Mouse (Mus musculus): ENCODE data around the gene Lcn2. TPM values are rescaled to one million over a fixed set of nuclear protein-coding genes. Genes with fewer than 3 reads are reported as not detected.

Lcn2 gene
- polyA plus RNA-seq (2015; fragmentation: Nextera tagmentation; extraction: Ambion mirVana): 1.8 and 5.6 TPM in 2 replicates

GRCm38 (mm10) chr2:32387706-32388490 lies at the start of gene Lcn2:
Lcn2 (minus strand) TSS chr2:32388252.
- WGBS: 50% methylated on average over 5 of the region's 5 CpGs

GRCm38 (mm10) chr2:32437612-32438166 lies 49.6 kb upstream of the Lcn2 start:
- H3K4me3 ChIP-seq (ENCODE audit: low read length): no peak overlapping the region
- no peak overlapping the region for H3K4me2 ChIP-seq (ENCODE audit: low read depth, low read length)
- 60% methylated on average over 2 of the region's 2 CpGs for WGBS
- no peaks in the 10 kb centered on the region for H3K27me3 ChIP-seq (ENCODE audit: control insufficient read depth, insufficient read depth, low read depth, low read length)
- peak overlapping the region; percentile 5 for H3K9ac ChIP-seq (ENCODE audit: low read length)
- H3K4me1 ChIP-seq (replicated peaks; ENCODE audit: control insufficient read depth, insufficient read depth, low read length): peaks cover 31% of the 10 kb centered on the region
- no peak for ATAC-seq (ENCODE audit: low read depth)
- peak overlapping the region; percentile 76 for H3K27ac ChIP-seq (ENCODE audit: low read length)
- no peaks in the 10 kb centered on the region for H3K9me3 ChIP-seq (ENCODE audit: control insufficient read depth, low read length)
- H3K36me3 ChIP-seq (ENCODE audit: control insufficient read depth, insufficient read depth, low read length): no peaks in the 10 kb centered on the region

More at GRCm38 (mm10) chr2:32387706-32388490, at the start of gene Lcn2:
- Histone ChIP-seq H3K9me3 (ENCODE audit: control insufficient read depth, low read length) (no peaks in the 10 kb centered on the region), H3K9ac (ENCODE audit: low read length) (0 out of 2 replicates have a peak within 1 kb of the TSS, but pooled peaks have one; percentile 20), H3K27me3 (ENCODE audit: control insufficient read depth, insufficient read depth, low read depth, low read length) (peaks cover 3% of the 10 kb centered on the region; the same call in 1 of the 2 replicates), H3K36me3 (ENCODE audit: control insufficient read depth, insufficient read depth, low read length) (no peaks in the 10 kb centered on the region), H3K4me3 (ENCODE audit: low read length) (no peak within 1 kb of the TSS), H3K4me2 (ENCODE audit: low read depth, low read length) (no peak within 1 kb of the TSS), H3K27ac (ENCODE audit: low read length) (no peak within 1 kb of the TSS), H3K4me1 (replicated peaks; ENCODE audit: control insufficient read depth, insufficient read depth, low read length) (no peaks in the 10 kb centered on the region)
- ATAC-seq (ENCODE audit: low read depth): no peak; the same call in 1 of the 2 replicates

- Histone ChIP-seq H3K4me1 (replicated peaks; ENCODE audit: control insufficient read depth, insufficient read depth, low read length) (peaks cover 31% of the 10 kb centered on the region), H3K27ac (ENCODE audit: low read length) (peak overlapping the region; percentile 76), H3K9ac (ENCODE audit: low read length) (no peak overlapping the region), H3K9me3 (ENCODE audit: control insufficient read depth, low read length) (no peaks in the 10 kb centered on the region), H3K36me3 (ENCODE audit: control insufficient read depth, insufficient read depth, low read length) (no peaks in the 10 kb centered on the region), H3K27me3 (ENCODE audit: control insufficient read depth, insufficient read depth, low read depth, low read length) (no peaks in the 10 kb centered on the region), H3K4me3 (ENCODE audit: low read length) (no peak overlapping the region), H3K4me2 (ENCODE audit: low read depth, low read length) (no peak overlapping the region; the same call in 1 of the 2 replicates)
- ATAC-seq (ENCODE audit: low read depth): peak; percentile 84
- WGBS: 35% methylated on average over 3 of the region's 3 CpGs
Measured at GRCm38 (mm10) chr2:32436686-32437372, 48.8 kb upstream of the Lcn2 start.

- Histone ChIP-seq H3K27me3 (ENCODE audit: control insufficient read depth, insufficient read depth, low read depth, low read length) (no peaks in the 10 kb centered on the region), H3K9ac (ENCODE audit: low read length) (peak overlapping the region; percentile 57), H3K4me1 (replicated peaks; ENCODE audit: control insufficient read depth, insufficient read depth, low read length) (peaks cover 45% of the 10 kb centered on the region), H3K27ac (ENCODE audit: low read length) (peak overlapping the region; percentile 73), H3K9me3 (ENCODE audit: control insufficient read depth, low read length) (no peaks in the 10 kb centered on the region), H3K4me3 (ENCODE audit: low read length) (peak overlapping the region; percentile 46), H3K36me3 (ENCODE audit: control insufficient read depth, insufficient read depth, low read length) (no peaks in the 10 kb centered on the region), H3K4me2 (ENCODE audit: low read depth, low read length) (peak overlapping the region; percentile 58)
- WGBS: 7% methylated on average over 18 of the region's 18 CpGs
- peak; percentile 82 for ATAC-seq (ENCODE audit: low read depth)
Measured at GRCm38 (mm10) chr2:32430701-32431676, 42.9 kb upstream of the Lcn2 start.

- peaks cover 56% of the 10 kb centered on the region for H3K4me1 ChIP-seq (replicated peaks; ENCODE audit: control insufficient read depth, insufficient read depth, low read length)
- H3K36me3 ChIP-seq (ENCODE audit: control insufficient read depth, insufficient read depth, low read length): no peaks in the 10 kb centered on the region
- no peak overlapping the region for H3K9ac ChIP-seq (ENCODE audit: low read length)
- H3K4me3 ChIP-seq (ENCODE audit: low read length): no peak overlapping the region
- peak overlapping the region; percentile 34; the same call in 1 of the 2 replicates for H3K27ac ChIP-seq (ENCODE audit: low read length)
- no peak for ATAC-seq (ENCODE audit: low read depth)
- no peaks in the 10 kb centered on the region for H3K27me3 ChIP-seq (ENCODE audit: control insufficient read depth, insufficient read depth, low read depth, low read length)
- H3K9me3 ChIP-seq (ENCODE audit: control insufficient read depth, low read length): no peaks in the 10 kb centered on the region
- 59% methylated on average over 4 of the region's 4 CpGs for WGBS
- H3K4me2 ChIP-seq (ENCODE audit: low read depth, low read length): no peak overlapping the region
Measured at GRCm38 (mm10) chr2:32429215-32429891, 41.3 kb upstream of the Lcn2 start.

GRCm38 (mm10) chr2:32428262-32428722 lies 40.2 kb upstream of the Lcn2 start:
- Histone ChIP-seq H3K4me2 (ENCODE audit: low read depth, low read length) (peak overlapping the region; percentile 29), H3K9me3 (ENCODE audit: control insufficient read depth, low read length) (no peaks in the 10 kb centered on the region), H3K4me3 (ENCODE audit: low read length) (no peak overlapping the region), H3K36me3 (ENCODE audit: control insufficient read depth, insufficient read depth, low read length) (no peaks in the 10 kb centered on the region), H3K9ac (ENCODE audit: low read length) (no peak overlapping the region), H3K27me3 (ENCODE audit: control insufficient read depth, insufficient read depth, low read depth, low read length) (no peaks in the 10 kb centered on the region), H3K4me1 (replicated peaks; ENCODE audit: control insufficient read depth, insufficient read depth, low read length) (peaks cover 64% of the 10 kb centered on the region), H3K27ac (ENCODE audit: low read length) (peak overlapping the region; percentile 56)
- WGBS: 34% methylated on average over 8 of the region's 8 CpGs
- ATAC-seq (ENCODE audit: low read depth): peak; percentile 50

GRCm38 (mm10) chr2:32427720-32428119 lies 39.7 kb upstream of the Lcn2 start:
- no peak for ATAC-seq (ENCODE audit: low read depth)
- 76% methylated on average over 5 of the region's 5 CpGs for WGBS
- H3K27me3 ChIP-seq (ENCODE audit: control insufficient read depth, insufficient read depth, low read depth, low read length): no peaks in the 10 kb centered on the region
- no peak overlapping the region for H3K9ac ChIP-seq (ENCODE audit: low read length)
- peak overlapping the region; percentile 56 for H3K27ac ChIP-seq (ENCODE audit: low read length)
- no peaks in the 10 kb centered on the region for H3K9me3 ChIP-seq (ENCODE audit: control insufficient read depth, low read length)
- no peaks in the 10 kb centered on the region for H3K36me3 ChIP-seq (ENCODE audit: control insufficient read depth, insufficient read depth, low read length)
- H3K4me3 ChIP-seq (ENCODE audit: low read length): no peak overlapping the region
- H3K4me2 ChIP-seq (ENCODE audit: low read depth, low read length): no peak overlapping the region
- peaks cover 70% of the 10 kb centered on the region for H3K4me1 ChIP-seq (replicated peaks; ENCODE audit: control insufficient read depth, insufficient read depth, low read length)

- H3K27ac ChIP-seq (ENCODE audit: low read length): no peak overlapping the region
- peaks cover 66% of the 10 kb centered on the region for H3K4me1 ChIP-seq (replicated peaks; ENCODE audit: control insufficient read depth, insufficient read depth, low read length)
- ATAC-seq (ENCODE audit: low read depth): no peak
Measured at GRCm38 (mm10) chr2:32426141-32426540, 38.1 kb upstream of the Lcn2 start.

More at GRCm38 (mm10) chr2:32426141-32426540, 38.1 kb upstream of the Lcn2 start:
- WGBS: 90% methylated on average over 1 of the region's 1 CpGs
- H3K4me2 ChIP-seq (ENCODE audit: low read depth, low read length): no peak overlapping the region
- H3K27me3 ChIP-seq (ENCODE audit: control insufficient read depth, insufficient read depth, low read depth, low read length): no peaks in the 10 kb centered on the region
- H3K4me3 ChIP-seq (ENCODE audit: low read length): no peak overlapping the region
- no peak overlapping the region for H3K9ac ChIP-seq (ENCODE audit: low read length)
- H3K36me3 ChIP-seq (ENCODE audit: control insufficient read depth, insufficient read depth, low read length): no peaks in the 10 kb centered on the region
- no peaks in the 10 kb centered on the region for H3K9me3 ChIP-seq (ENCODE audit: control insufficient read depth, low read length)
